Comparison of ENCODE assay signal across 16 mouse cellular contexts in genomic region chr1:165853131-165853721, GRCm38 (mm10).
DNase-seq lines count a peak whose midpoint lies in the region; ATAC-seq lines count a peak whose summit lies in the region.
"Had no signal": no experiment of that assay in that cellular context is flagged by ENCODE, and none has a peak within 500 bp of the region (broad histone marks: within the 10 kb centered on the region; RNA-seq: fewer than 3 reads in every experiment).

No protein-coding gene starts in this region.

- H3K27me3 ChIP-seq in midbrain, embryonic 10.5 days (ENCODE audit: low read depth, poor library complexity, severe bottlenecking) = peaks cover 50% of the 10 kb centered on the region
- peaks cover 56% of the 10 kb centered on the region for H3K27me3 ChIP-seq in midbrain, embryonic 13.5 days
- H3K27me3 ChIP-seq: liver, embryonic 13.5 days had no signal

- H3K27ac ChIP-seq in midbrain, embryonic 10.5 days (replicated peaks) = peak overlapping the region; percentile 52; the same call in 1 of the 2 replicates
- no peak overlapping the region for H3K27ac ChIP-seq in midbrain, embryonic 13.5 days
- H3K27ac ChIP-seq: embryonic facial prominence, embryonic 15.5 days; hindbrain, embryonic 13.5 days; kidney, embryonic 15.5 days; layer of hippocampus, adult 2 months; left cerebral cortex, adult 2 months; limb, embryonic 13.5 days; liver, embryonic 13.5 days had no signal

- 38% methylated on average over 4 of the region's 4 CpGs for WGBS in midbrain, embryonic 10.5 days
- WGBS in midbrain, embryonic 13.5 days = 42% methylated on average over 4 of the region's 4 CpGs

- intact Hi-C loops in heart, postnatal 14 days (cut with DNase I) = loop anchor here (1.0 to 5.0 kb wide), 3 partner anchors 39 to 301 kb away; no protein-coding TSS in a partner anchor

- H3K4me3 ChIP-seq in midbrain, embryonic 10.5 days = no peak overlapping the region
- H3K4me3 ChIP-seq in midbrain, embryonic 13.5 days (replicated peaks) = no peak overlapping the region
- H3K4me3 ChIP-seq: embryonic facial prominence, embryonic 15.5 days; hindbrain, embryonic 13.5 days; kidney, embryonic 15.5 days; layer of hippocampus, adult 2 months; left cerebral cortex, adult 2 months; limb, embryonic 13.5 days; liver, embryonic 13.5 days; megakaryocyte, embryonic 14.5 days had no signal

- H3K4me1 ChIP-seq in midbrain, embryonic 10.5 days = peaks cover 39% of the 10 kb centered on the region
- H3K4me1 ChIP-seq in midbrain, embryonic 13.5 days (replicated peaks) = peaks cover 16% of the 10 kb centered on the region
- H3K4me1 ChIP-seq: embryonic facial prominence, embryonic 15.5 days had no signal

- H3K9me3 ChIP-seq in midbrain, embryonic 10.5 days (replicated peaks) = no peaks in the 10 kb centered on the region
- no peaks in the 10 kb centered on the region for H3K9me3 ChIP-seq in midbrain, embryonic 13.5 days
- H3K9me3 ChIP-seq: embryonic facial prominence, embryonic 15.5 days; hindbrain, embryonic 13.5 days; kidney, embryonic 15.5 days; limb, embryonic 13.5 days; liver, embryonic 13.5 days; megakaryocyte, embryonic 14.5 days had no signal

- no peak overlapping the region for H3K9ac ChIP-seq in midbrain, embryonic 13.5 days (replicated peaks)
- H3K9ac ChIP-seq: embryonic facial prominence, embryonic 15.5 days; hindbrain, embryonic 13.5 days; kidney, embryonic 15.5 days; limb, embryonic 13.5 days; liver, embryonic 13.5 days had no signal

- H3K4me2 ChIP-seq in midbrain, embryonic 13.5 days (replicated peaks) = no peak overlapping the region
- H3K4me2 ChIP-seq: embryonic facial prominence, embryonic 15.5 days; hindbrain, embryonic 13.5 days; kidney, embryonic 15.5 days; limb, embryonic 13.5 days; liver, embryonic 13.5 days had no signal

- peak; percentile 82 for DNase-seq in heart, adult 11 months
- no peak for DNase-seq in heart, postnatal 14 days
- peak; percentile 11 for DNase-seq in midbrain, embryonic 10.5 days (ENCODE audit: low spot score)
- peak; percentile 8 for DNase-seq in thymus, postnatal 25 days
- no peak for DNase-seq in thymus, postnatal 0 days (ENCODE audit: low spot score)
- DNase-seq in urinary bladder, postnatal 25 days (ENCODE audit: low spot score) = no peak
- DNase-seq in layer of hippocampus, adult 18-20 months (ENCODE audit: low spot score in 2 of 2) = no peak

- ATAC-seq in midbrain, embryonic 13.5 days = no peak

- H3K36me3 ChIP-seq in midbrain, embryonic 10.5 days = no peaks in the 10 kb centered on the region
- no peaks in the 10 kb centered on the region for H3K36me3 ChIP-seq in midbrain, embryonic 13.5 days
- H3K36me3 ChIP-seq: embryonic facial prominence, embryonic 15.5 days; hindbrain, embryonic 13.5 days; kidney, embryonic 15.5 days; limb, embryonic 13.5 days; liver, embryonic 13.5 days had no signal

Comparison
In these comparisons a context has a peak if more than half of its experiments do, and no peak if none do; other contexts are left out.
1. DNase-seq: peak in heart, adult 11 months (single experiment), midbrain, embryonic 10.5 days (single experiment) and thymus, postnatal 25 days (single experiment); none in heart, postnatal 14 days (0 of 2), thymus, postnatal 0 days (single experiment), urinary bladder, postnatal 25 days (single experiment) and layer of hippocampus, adult 18-20 months (0 of 2).